Mouse (Mus musculus): ENCODE data around the gene Tmem121b.

Gene Tmem121b

DNA sequence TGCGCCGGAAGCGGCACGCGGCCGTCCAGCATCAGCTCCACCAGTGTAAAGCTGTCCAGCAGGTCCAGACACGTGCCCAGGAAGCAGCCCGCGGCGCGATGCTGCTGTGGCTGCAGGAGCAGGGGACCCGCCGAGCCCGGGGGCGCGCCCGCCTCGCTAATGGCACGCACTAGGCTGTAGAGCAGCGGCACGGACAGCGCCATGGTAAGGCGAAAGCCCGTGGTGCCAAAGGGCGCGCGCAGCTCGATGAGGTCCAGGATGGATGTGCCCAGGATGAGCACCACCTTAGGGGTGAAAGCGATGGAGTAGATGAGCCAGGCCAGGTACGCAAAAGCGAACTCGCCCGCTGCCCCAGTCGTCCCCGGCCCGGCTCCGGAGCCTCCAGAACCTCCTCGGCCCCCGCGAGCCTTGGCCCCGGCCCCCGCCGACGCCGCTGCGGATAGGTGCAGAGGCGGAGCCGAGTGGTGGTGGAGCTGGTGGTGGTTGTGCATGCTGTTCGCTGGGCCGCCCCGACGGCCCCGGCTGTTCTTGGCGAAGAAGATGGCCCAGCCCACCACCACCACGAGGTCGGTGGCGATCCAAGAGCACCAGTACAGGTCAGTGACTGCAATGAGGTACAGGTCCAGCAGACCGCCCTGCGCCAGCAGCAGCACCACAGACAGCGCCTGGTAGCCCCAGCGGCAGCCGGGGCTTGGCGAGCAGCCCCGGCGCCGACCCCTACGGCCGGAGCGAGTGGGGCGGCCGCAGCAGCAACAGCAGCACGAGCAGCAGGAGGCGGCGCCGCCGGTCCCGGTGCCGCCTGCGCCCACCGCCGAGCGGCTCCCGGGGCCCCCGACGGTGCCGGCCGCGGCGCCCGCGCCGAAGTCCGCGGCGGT lies 871 bp downstream of the Tmem121b start:
- no peak for DNase-seq (ENCODE audit: low read depth, low spot score)

DNA sequence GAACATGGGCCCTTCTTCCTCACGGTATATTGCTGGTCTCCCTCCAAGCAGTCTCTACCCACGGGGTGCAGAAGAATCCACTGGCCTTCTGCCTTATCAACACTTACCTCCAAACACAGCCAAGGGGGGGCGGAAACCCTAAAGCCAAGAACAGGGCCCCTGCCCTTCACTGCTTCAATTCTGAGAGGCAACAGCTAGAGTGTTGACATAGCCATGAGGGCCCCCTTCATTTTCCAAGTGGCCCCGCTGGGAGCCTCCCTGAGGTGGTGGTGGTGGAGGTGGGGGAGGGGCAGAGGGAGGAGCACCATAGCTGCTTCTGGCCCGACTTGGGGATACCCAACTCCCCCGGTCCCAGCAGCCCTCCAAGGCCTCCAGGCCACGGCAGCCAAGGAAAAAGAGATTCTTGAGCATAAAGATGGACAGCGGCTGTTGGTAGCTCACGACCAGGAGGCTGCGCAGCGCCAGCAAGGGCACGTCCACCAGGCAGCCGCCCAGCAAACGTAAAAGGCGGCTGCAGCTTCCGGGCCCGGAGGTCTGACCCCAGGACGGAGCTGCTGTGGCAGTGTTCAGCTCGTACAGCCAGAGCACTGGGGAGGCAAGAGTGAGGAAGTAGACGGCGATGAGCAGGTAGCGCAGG lies 1.6 kb downstream of the Tmem121b start:
- no peak for DNase-seq (ENCODE audit: low read depth, low spot score)

DNA sequence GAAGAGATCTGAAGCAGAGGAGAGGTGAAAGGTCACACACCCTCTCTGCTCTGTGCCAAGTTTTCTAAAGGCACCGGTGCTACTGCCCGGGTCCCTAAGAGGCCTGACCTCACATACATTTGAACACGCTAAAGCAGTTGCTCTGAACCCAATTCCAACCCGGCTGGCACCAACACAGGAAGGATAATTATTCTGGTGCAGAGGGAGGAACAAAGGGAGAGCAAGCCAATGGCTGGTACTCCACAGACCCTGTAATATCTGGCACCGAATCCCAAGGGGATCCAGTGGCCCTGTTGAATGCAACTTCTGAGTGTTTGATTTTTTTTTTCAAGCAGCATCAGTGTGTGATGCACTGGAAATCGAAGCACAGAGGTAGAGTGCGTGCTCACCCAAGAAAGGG lies 2.5 kb downstream of the Tmem121b start:
- no peak for DNase-seq (ENCODE audit: low read depth, low spot score)

DNA sequence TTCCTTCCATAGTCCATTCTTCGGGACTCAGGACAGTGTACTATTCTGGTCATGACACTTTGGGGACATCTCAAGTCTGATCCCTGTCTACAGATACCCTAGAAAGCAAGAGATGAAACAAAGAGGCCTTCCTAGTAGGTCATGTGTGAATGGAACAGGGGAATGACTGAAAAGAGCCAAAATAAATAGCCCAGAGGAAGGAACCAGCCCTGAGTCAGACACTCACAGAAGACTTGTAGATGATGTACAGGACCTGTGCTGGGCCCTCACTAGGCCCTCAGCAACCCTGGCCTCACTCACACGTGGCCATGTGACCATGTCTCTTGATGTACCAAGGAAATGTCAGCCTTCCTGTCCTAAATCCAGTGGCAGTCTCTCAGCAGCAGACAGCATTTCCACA lies 4.1 kb downstream of the Tmem121b start:
- no peak for DNase-seq (ENCODE audit: low read depth, low spot score)

DNA sequence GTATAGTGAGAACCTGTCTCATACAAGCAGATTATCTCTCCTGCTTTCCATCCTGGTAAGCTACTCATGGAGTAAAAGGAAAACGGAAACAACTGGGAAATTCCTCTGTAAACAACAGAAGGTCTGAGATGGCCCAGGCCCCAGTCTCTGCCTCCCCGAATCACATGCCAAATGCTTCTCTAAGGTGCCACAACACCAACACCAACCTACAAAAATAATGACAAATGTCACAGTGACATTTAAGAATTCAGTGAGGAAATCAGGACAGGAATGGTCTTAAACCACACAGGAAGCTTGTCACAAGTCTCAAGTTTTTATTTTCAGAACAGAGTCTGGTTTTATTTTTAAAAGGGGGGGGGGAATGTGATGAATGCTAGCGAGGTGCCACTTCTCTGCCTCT lies 5.0 kb downstream of the Tmem121b start:
- DNase-seq (ENCODE audit: low read depth, low spot score) = no peak

DNA sequence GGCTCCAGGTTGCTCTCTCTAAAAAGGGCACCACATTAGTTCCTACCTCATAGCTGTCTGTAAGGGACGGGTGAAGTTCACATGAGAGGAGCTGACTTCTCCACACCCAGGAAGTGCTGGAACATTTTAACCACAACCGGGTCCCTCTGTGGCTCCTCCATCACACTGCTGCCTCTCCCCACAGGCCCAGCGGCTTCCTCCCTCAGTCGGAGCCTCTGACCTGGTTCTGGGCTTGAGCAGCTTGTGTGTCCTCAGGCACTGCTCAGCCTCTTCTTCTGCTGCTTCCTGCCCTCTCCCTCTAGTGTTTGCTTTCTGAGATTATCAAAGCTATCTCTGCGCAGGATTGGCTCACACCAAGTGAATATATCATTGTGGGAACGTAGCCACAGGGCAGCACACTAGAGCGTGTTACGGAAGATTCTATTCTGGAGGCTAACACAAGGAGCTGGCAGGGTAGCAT lies 7.5 kb downstream of the Tmem121b start:
- DNase-seq (ENCODE audit: low read depth, low spot score) = no peak

DNA sequence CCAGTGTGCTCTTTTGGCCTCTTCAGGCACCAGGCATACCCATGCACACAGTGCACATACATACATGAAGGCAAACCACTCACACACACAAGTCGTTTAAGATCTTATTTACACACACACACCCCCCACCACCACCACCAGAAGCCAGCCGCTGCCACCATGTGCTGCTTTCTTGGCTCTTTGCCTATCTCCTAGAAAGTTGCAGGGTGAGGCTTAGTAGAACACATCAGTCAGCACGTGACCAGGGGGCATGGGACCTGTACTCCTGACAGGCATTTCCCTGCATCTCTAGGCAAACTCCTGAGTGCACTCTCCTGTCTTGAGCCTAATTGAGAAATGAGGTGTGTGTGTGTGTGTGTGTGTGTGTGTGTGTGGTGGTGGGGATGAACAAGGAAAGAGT lies 8.6 kb downstream of the Tmem121b start:
- no peak for DNase-seq (ENCODE audit: low read depth, low spot score)

DNA sequence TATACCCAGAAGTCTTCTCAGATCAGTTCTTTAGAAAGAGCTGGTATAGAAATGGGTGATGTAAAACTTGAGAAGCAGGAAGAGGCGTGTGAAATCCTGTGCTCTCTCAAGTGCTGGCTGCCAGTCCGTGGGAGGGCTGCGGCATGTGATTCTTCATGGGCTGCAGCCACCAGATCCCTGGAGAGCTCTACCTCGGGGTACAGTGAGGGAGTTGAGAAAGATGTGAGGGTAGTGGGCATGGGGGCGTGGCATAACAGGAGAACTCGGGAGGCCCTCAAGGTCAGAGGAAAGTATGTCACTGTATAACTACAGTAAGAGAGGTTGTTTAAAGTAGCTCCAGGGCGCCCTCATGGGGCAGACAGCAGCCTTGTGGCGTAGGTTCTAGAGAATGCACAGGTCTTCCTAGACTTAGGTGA lies 10.4 kb downstream of the Tmem121b start:
- DNase-seq (ENCODE audit: low read depth, low spot score) = no peak

DNA sequence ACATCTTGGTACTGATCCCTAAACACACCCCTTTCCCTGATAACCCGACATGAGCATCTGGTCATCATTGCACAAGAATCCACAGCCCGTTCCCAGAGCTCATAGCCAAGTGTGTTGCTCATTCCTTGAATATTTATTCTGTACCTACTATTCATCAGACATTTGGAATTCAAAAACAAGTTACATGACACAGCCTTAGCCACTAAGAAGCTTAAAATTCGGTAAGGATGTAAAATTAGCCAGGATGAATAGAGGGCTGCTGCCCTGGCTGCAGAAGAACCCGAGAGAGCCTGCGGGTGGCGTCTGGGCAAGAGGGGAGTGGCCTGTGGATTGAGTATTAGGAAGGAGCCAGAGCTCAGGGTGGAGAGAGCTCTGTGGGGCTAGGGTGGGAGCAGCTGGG lies 10.9 kb downstream of the Tmem121b start:
- no peak for DNase-seq (ENCODE audit: low read depth, low spot score)

DNA sequence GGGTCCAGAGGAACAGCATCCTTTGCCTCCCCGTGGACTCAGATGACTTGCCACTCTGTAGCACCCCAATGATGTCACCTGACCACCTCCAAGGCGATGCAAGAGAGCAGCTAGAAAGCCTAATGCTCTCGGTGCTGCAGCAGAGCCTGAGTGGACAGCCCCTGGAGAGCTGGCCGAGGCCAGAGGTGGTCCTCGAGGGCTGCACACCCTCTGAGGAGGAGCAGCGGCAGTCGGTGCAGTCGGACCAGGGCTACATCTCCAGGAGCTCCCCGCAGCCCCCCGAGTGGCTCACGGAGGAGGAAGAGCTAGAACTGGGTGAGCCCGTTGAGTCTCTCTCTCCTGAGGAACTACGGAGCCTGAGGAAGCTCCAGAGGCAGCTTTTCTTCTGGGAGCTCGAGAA lies 11.6 kb downstream of the Tmem121b start:
- DNase-seq (ENCODE audit: low read depth, low spot score) = no peak

DNA sequence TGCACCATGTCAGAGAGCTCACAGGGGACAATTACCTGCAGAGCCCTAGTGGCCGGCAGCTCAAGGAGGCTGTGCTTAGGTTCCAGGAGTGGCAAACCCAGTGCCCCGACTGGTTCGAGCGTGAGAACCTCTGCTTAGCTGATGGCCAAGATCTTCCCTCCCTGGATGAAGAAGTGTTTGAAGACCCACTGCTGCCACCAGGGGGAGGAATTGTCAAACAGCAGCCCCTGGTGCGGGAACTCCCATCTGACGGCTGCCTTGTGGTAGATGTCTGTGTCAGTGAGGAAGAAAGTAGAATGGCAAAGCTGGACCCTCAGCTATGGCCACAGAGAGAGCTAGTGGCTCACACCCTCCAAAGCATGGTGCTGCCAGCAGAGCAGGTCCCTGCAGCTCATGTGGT lies 12.1 kb downstream of the Tmem121b start:
- DNase-seq (ENCODE audit: low read depth, low spot score) = no peak

DNA sequence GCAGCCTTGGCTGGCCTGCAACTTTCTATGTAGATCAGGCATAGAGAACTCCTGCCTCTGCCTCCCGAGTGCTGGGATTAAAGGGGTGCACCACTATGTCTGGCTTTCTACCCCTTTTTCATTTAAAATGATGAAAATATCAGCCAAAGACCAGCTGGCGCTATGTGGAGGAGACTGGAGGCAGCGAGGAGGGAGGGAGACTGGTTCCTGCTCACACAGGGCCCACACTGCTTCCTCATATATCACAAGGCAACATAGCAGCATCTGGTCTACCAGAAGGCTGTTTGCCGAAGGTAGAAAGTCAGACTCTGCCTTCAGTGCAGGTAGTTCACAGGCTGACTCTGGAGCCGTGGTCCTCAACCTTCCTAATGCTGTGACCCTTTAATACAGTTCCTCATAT lies 13.2 kb downstream of the Tmem121b start:
- DNase-seq (ENCODE audit: low read depth, low spot score) = no peak

DNA sequence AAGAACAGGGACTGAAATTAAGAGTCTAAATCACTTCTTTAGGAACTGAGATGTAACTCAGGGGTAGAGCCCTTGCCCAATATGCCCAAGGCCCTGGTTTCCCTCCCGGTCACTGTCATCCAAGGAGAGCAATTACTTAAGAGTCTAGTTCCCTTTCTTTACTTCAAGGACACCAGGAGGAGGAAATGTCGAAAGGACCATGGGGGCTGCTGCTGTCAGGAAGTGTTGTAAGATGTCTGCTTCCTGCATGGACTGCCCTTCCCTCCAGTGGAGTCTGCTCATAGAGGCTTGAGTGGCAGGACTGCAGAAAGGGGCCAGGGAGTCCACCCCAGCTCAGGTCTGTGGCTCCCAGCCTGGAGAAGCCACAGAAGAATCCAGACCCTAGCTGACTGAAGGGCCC lies 14.3 kb downstream of the Tmem121b start:
- DNase-seq (ENCODE audit: low read depth, low spot score) = no peak

DNA sequence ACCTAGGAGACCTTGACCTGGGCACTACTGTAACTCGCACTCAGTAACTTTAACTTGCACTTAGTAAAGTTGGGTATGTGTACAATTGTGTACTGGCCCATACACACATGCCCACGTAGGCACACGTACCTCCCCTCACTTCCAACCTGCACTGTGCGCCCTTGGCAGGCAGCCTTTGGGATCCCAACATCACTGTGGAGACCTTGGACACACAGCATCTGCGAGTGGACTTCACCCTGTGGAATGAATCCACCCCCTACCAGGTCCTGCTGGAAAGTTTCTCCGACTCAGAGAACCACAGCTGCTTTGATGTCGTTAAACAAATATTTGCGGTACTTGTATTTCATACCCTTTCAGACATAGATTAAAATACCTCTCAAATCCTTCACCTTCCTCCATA lies 18.3 kb downstream of the Tmem121b start:
- DNase-seq (ENCODE audit: low read depth, low spot score) = no peak

DNA sequence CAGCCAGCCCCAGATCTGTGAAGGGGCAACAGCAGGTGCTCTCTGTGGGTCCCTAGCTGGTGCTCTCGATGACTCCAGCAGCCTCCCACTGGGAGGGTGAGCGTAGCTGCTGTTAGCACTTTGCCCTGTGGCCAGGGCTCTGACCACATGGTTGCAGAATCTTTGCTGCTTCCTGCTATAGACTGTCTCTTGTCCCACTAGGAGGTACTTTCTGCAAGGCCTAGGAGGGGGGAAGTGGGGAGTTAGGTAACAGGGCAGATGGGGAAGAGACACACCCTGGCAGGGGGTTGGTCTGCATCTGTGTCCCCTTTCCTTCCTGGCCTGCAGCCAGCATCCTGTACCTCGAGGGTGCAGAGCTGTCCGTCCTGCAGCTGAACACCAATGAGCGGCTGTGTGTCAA lies 20.2 kb downstream of the Tmem121b start:
- no peak for DNase-seq (ENCODE audit: low read depth, low spot score)

DNA sequence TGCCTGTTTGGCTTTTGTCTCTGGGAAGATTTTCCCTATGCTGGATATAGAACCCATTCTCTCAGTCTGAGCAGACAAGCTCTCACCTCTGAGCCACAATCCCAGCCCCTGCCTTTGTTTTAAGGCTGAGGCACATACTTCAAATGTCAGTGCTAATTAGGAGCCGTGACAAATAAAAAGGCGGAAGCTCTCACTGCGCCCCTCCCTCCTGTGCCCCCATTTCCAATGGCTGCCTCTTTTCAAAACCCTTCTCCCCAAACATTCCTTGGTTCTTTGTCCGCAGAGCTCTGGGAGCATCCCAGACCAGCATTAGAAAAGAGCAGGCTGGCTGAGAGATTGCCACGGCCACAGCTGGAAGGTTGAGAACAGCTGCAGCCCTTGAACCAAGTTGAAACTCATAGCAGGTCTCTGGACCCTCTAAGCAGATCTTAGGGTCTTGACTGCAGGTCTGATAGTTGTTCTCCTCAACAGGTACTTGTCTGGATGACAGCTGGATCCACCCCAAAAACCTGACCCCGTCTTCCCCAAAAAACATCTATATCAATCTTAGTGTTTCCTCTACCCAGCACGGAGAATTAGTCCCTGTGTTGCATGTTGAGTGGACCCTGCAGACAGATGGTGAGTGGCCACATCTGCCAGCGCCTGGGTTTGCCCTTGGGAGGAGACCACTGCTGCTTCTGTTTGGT lies 21.0 kb downstream of the Tmem121b start:
- no peak for DNase-seq (ENCODE audit: low read depth, low spot score)

DNA sequence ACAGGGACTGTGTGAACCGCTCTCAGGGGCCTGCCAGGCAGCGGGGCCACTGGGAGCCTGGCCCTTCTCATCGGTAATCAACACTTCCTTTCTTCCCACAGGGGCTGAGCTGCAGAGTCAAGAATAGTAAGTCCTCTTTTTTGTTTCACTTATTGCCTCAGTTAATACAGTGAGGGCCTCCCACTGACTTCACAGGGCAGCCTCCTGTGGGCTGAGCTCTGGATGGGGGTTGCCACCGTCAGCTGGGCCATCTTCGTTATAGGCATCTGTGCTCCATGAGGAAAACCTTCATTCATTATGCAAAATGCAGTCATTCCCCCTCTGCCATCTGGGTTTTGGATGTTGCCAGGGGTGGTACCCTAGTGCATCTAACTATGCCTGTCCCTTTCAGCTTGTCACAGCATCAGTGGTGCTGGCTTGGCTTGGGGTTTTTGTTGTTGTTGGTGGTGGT lies 21.6 kb downstream of the Tmem121b start:
- DNase-seq (ENCODE audit: low read depth, low spot score) = no peak

DNA sequence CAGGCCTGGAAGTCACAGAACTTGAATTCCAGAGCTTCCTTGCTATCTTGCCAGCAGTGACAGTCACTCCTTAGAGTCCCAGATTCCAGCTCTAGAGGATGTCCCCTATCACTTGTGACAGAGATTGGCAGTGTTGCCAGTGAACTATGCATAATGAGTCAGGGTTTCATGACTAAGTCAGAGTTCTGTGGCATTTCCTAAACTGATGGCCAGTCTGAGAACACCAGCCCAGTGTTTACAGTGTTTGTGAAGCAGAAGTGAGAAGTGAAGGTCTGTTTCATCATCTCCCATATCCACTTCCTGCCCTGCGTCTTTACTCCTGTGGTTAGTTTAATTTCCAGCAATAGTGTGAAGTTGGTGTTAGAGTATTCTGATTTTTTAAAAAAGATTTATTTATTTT lies 22.9 kb downstream of the Tmem121b start:
- DNase-seq (ENCODE audit: low read depth, low spot score) = no peak

DNA sequence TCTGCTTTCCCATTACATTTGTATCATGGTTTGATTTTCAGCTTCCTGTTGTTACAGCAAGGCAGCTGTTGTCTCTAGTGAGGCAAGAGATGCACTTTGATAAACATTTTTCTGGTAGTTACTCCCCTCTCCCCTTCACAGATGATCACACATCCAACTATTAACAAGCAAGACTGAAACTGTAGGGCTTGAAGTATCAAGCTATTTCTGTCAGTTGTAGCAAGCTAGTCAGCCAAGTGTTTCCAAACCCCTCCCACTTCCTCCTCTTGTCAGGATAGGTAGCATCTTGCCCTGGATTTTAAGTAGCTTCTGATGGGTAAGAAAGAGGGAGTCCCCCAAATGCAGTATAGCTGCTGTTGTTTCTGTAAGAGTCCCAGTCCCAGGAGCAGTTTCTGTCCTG lies 23.8 kb downstream of the Tmem121b start:
- no peak for DNase-seq (ENCODE audit: low read depth, low spot score)

DNA sequence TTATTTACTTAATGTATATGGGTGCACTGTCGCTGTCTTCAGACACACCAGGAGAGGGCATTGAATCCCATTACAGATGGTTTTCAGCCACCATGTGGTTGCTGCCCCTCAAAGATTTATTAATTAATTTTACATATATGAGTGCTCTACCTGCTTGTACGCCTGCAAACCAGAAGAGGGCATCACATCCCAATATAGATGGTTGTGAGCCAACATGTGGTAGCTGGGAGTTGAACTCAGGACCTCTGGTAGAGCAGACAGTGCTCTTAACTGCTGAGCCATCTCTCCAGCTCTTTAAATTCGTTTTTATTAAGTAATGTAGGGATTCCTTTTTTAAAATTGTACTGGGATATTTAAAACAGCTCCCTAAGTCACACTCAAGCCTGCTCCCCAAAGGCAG lies 24.3 kb downstream of the Tmem121b start:
- no peak for DNase-seq (ENCODE audit: low read depth, low spot score)

DNA sequence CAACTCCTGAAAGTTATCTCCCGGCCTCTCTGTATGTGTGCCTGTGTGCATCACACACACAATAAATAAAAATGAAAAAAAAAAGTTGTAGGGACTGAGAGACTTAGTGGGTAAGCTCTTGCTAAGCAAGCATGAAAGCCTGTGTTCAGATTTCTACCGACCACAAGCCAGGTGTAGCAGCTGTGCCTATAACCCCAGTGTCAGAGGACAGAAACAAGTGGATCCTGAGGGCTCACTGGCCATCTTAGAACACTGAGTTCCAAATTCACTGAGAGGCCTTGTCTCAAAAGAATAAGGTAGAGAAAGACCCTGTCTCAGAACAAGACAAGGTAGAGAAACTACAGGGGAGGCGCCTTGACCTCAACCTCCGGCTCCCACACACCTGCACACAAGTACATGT lies 25.3 kb downstream of the Tmem121b start:
- DNase-seq (ENCODE audit: low read depth, low spot score) = no peak

DNA sequence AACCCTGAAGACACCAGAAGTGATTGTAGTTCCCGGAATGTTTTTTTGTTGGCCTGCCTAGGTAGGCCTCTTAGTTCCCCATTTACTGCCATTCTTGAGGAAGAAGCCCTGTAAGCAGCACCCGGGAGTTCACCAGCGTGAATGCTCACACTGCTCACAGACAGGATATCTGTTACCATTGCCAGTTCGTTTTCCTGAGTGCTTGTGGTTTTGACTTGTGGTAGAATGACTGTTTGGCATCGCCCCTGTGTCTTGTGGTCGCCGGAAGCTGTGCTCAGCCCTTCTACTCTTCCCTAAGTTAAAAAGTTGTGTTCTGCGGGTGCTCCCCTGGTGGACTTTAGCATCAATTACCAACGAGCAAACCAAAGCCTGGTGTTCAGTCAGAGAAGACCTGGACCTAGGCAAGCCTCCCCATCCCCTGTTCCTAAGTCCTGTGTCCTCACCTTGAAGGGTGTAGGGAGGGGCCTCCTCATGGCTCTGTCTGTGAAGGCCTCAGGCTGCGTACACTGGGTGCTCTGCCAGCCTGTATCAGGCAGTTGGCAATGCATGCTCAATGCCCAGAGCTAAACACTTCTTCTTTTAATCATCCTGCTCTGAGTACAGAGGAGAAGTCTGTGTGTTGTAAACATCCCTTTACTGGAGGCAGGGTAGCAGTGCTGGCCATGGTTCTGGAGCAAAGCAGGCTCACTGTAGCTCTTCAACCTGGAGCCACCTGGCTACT lies 26.8 kb downstream of the Tmem121b start:
- no peak for DNase-seq (ENCODE audit: low read depth, low spot score)
